Mouse (Mus musculus): Measurements from ENCODE around the gene Gm2007.
"Not testable (repeated sequence)": the region's sequence is repeated elsewhere in the genome, so short reads cannot be mapped to it uniquely, and the experiment has no call there.

The Gm2007 gene

GRCm38 (mm10) chr2:175741237-175741636, at the start of gene Gm2007:
Gene Gm2007 (plus strand): TSS chr2:175741537.
- not testable (repeated sequence) for H3K9me3 ChIP-seq (ENCODE audit: low read length); H3K4me1 ChIP-seq (replicated peaks; ENCODE audit: low read depth, low read length); H3K4me3 ChIP-seq (replicated peaks; ENCODE audit: low read length); H3K27me3 ChIP-seq (ENCODE audit: insufficient read depth, low read length); H3K36me3 ChIP-seq (ENCODE audit: insufficient read depth, low read length)

GRCm38 (mm10) chr2:175703546-175703945, 37.8 kb upstream of the Gm2007 start, which contains the start of gene Zfp969:
Gene Zfp969 (minus strand): TSS chr2:175703646.
- not testable (repeated sequence) for H3K27me3 ChIP-seq (ENCODE audit: insufficient read depth, low read length); H3K4me3 ChIP-seq (replicated peaks; ENCODE audit: low read length); H3K9me3 ChIP-seq (ENCODE audit: low read length); H3K4me1 ChIP-seq (replicated peaks; ENCODE audit: low read depth, low read length); H3K36me3 ChIP-seq (ENCODE audit: insufficient read depth, low read length)

- H3K9me3 ChIP-seq (ENCODE audit: low read length); H3K4me3 ChIP-seq (replicated peaks; ENCODE audit: low read length); H3K4me1 ChIP-seq (replicated peaks; ENCODE audit: low read depth, low read length); H3K36me3 ChIP-seq (ENCODE audit: insufficient read depth, low read length); H3K27me3 ChIP-seq (ENCODE audit: insufficient read depth, low read length): not testable (repeated sequence)
These were observed 59.7 kb downstream of the Gm2007 start, which contains the start of gene Gm14288 for GRCm38 (mm10) chr2:175800993-175801392. Gene Gm14288 (minus strand): TSS chr2:175801093.

Measured in E14TG2a.4 (cell line).